Mouse (Mus musculus) heart, embryonic 14.5 days (tissue): ENCODE results near the gene Six4. TPM values are rescaled to one million over a fixed set of nuclear protein-coding genes. Genes with fewer than 3 reads are reported as not detected.
A peak's percentile ranks its signal among the peaks of the same experiment; 100 is the strongest.

Source experiments
- ATAC-seq: fragments of 200-750 bp; cut with Nextera tagmentation; 2 replicates; pipeline ENCODE4 v1.8.0; 2017; ENCODE audit warnings: low read depth, moderate TSS enrichment; ENCODE audit not compliant: insufficient number of reproducible peaks, insufficient read depth, low FRiP score
- H3K27ac ChIP-seq, 2 experiments: fragments of 200-500 bp in 1 of 2; fragments of 300-500 bp in 1 of 2; sonication (generic) in 1 of 2; replicated peaks in 1 of 2; 2 replicates each; pipeline ENCODE4 v1.5.1; 2012 to 2014; ENCODE audit warnings: low read depth in 2 of 2, low read length in 2 of 2, control low read depth in 1 of 2, mild to moderate bottlenecking in 1 of 2, mixed read lengths in 1 of 2; ENCODE audit not compliant: control insufficient read depth in 1 of 2, insufficient read depth in 1 of 2
- H3K27me3 ChIP-seq: fragments of 300-500 bp; sonication (generic); 2 replicates; pipeline ENCODE4 v1.6.1; 2014; ENCODE audit warnings: mild to moderate bottlenecking, low read length, control low read depth; ENCODE audit not compliant: control insufficient read depth, insufficient read depth
- H3K36me3 ChIP-seq: fragments of 300-500 bp; sonication (generic); 2 replicates; pipeline ENCODE4 v1.6.1; 2014; ENCODE audit warnings: mild to moderate bottlenecking, control low read depth, low read length, mixed read lengths; ENCODE audit not compliant: control insufficient read depth, insufficient read depth
- H3K4me1 ChIP-seq, 2 experiments: fragments of 200-500 bp in 1 of 2; fragments of 300-500 bp in 1 of 2; sonication (generic) in 1 of 2; 2 replicates each; pipeline ENCODE4 v1.6.1; 2012 to 2014; ENCODE audit warnings: low read length in 2 of 2, control low read depth in 1 of 2, mixed read lengths in 1 of 2; ENCODE audit not compliant: control insufficient read depth in 2 of 2, insufficient read depth in 2 of 2
- H3K4me2 ChIP-seq: fragments of 300-500 bp; sonication (generic); 2 replicates; pipeline ENCODE4 v1.6.1; 2014; ENCODE audit warnings: mild to moderate bottlenecking, low read length
- H3K4me3 ChIP-seq, 2 experiments: fragments of 200-500 bp in 1 of 2; fragments of 300-500 bp in 1 of 2; sonication (generic) in 1 of 2; 2 replicates each; pipeline ENCODE4 v1.5.1; 2012 to 2014; ENCODE audit warnings: low read length in 2 of 2, mild to moderate bottlenecking in 2 of 2, control low read depth in 1 of 2, low read depth in 1 of 2, moderate library complexity in 1 of 2; ENCODE audit not compliant: control insufficient read depth in 1 of 2, insufficient read depth in 1 of 2
- H3K9ac ChIP-seq: fragments of 300-500 bp; sonication (generic); 2 replicates; pipeline ENCODE4 v1.6.1; 2014; ENCODE audit warnings: mild to moderate bottlenecking, low read length
- H3K9me3 ChIP-seq: fragments of 300-500 bp; sonication (generic); 2 replicates; pipeline ENCODE4 v1.6.1; 2016; ENCODE audit warnings: low read length, control low read depth; ENCODE audit not compliant: control insufficient read depth
- WGBS: fragments of 180-500 bp; shearing (Covaris S2); extraction: QIAGEN DNeasy Blood & Tissue Kit; methylation state at CpG from one replicate; pipeline ENCODE4 v1.1.7; 2014; 5-methylcytosine and 5-hydroxymethylcytosine counted together
- polyA plus RNA-seq: library from polyadenylated mRNA; unstranded; fragments of >200 nt; fragmentation: Nextera tagmentation; extraction: Ambion mirVana; gene quantifications from 2 replicates; pipeline ENCODE4 v1.2.1, GENCODE M21; 2014

Six4 gene
- polyA plus RNA-seq, 1 experiment from 2014 or later: 1.2 TPM

- peaks cover 54% of the 10 kb centered on the region for H3K27me3 ChIP-seq
- no peak for ATAC-seq
- H3K9me3 ChIP-seq: no peaks in the 10 kb centered on the region
- WGBS: 30% methylated on average over 15 of the region's 15 CpGs
- H3K4me3 ChIP-seq: peak overlapping the region in 1 of 2 experiments; percentile 61; a peak in 1 of 4 replicates
- H3K4me1 ChIP-seq: peaks cover 0 to 12% of the 10 kb centered on the region in 2 experiments; a peak in 1 of 4 replicates
- peak overlapping the region; percentile 72 for H3K4me2 ChIP-seq
- no peak overlapping the region for H3K9ac ChIP-seq
- H3K36me3 ChIP-seq: no peaks in the 10 kb centered on the region
- H3K27ac ChIP-seq: no peak overlapping the region
Measured at GRCm38 (mm10) chr12:73054576-73055185, 58.6 kb downstream of the Six4 start.

GRCm38 (mm10) chr12:73053668-73054241, 59.5 kb downstream of the Six4 start, which contains the start of gene Six1:
TSS of gene Six1 (minus strand) at chr12:73053887.
- H3K4me3 ChIP-seq: peak within 1 kb of the TSS; percentile 61 to 63
- H3K27me3 ChIP-seq: peaks cover 63% of the 10 kb centered on the region

GRCm38 (mm10) chr12:73052651-73053591, 60.3 kb downstream of the Six4 start:
- no peaks in the 10 kb centered on the region for H3K9me3 ChIP-seq
- H3K4me2 ChIP-seq: peak overlapping the region; percentile 72
- peak overlapping the region; percentile 14 to 61 for H3K4me3 ChIP-seq
- peaks cover 0 to 12% of the 10 kb centered on the region in 2 experiments; a peak in 1 of 4 replicates for H3K4me1 ChIP-seq
- no peaks in the 10 kb centered on the region for H3K36me3 ChIP-seq
- ATAC-seq: no peak
- H3K27me3 ChIP-seq: peaks cover 72% of the 10 kb centered on the region
- 13% methylated on average over 34 of the region's 34 CpGs for WGBS
- no peak overlapping the region for H3K27ac ChIP-seq
- H3K9ac ChIP-seq: peak overlapping the region; percentile 64; the same call in 1 of the 2 replicates

More at GRCm38 (mm10) chr12:73053668-73054241, 59.5 kb downstream of the Six4 start, which contains the start of gene Six1:
- H3K9ac ChIP-seq: peak within 1 kb of the TSS; percentile 64
- ATAC-seq: peak; percentile 90
- peaks cover 0 to 12% of the 10 kb centered on the region in 2 experiments; a peak in 1 of 4 replicates for H3K4me1 ChIP-seq
- H3K4me2 ChIP-seq: peak within 1 kb of the TSS; percentile 72
- no peak within 1 kb of the TSS for H3K27ac ChIP-seq
- WGBS: under 1% methylated on average over 40 of the region's 42 CpGs
- H3K9me3 ChIP-seq: no peaks in the 10 kb centered on the region
- no peaks in the 10 kb centered on the region for H3K36me3 ChIP-seq

- 8% methylated on average over 19 of the region's 19 CpGs for WGBS
- Histone ChIP-seq H3K9ac (no peak overlapping the region), H3K4me1 (peaks cover 0 to 12% of the 10 kb centered on the region in 2 experiments; a peak in 1 of 4 replicates), H3K27me3 (peaks cover 78% of the 10 kb centered on the region), H3K9me3 (no peaks in the 10 kb centered on the region), H3K4me2 (peak overlapping the region; percentile 72), H3K36me3 (no peaks in the 10 kb centered on the region), H3K27ac (no peak overlapping the region), H3K4me3 (peak overlapping the region in 1 of 2 experiments; percentile 61; a peak in 2 of 4 replicates)
- no peak for ATAC-seq
Measured at GRCm38 (mm10) chr12:73052036-73052650, 61.1 kb downstream of the Six4 start.

GRCm38 (mm10) chr12:73050811-73051580, 62.3 kb downstream of the Six4 start:
- H3K36me3 ChIP-seq: no peaks in the 10 kb centered on the region
- H3K9me3 ChIP-seq: no peaks in the 10 kb centered on the region
- no peak overlapping the region for H3K27ac ChIP-seq
- no peak overlapping the region for H3K4me2 ChIP-seq
- no peak overlapping the region for H3K4me3 ChIP-seq
- ATAC-seq: no peak
- WGBS: 3% methylated on average over 15 of the region's 15 CpGs
- H3K27me3 ChIP-seq: peaks cover 85% of the 10 kb centered on the region
- H3K4me1 ChIP-seq: peaks cover 3 to 20% of the 10 kb centered on the region in 2 experiments; a peak in 2 of 4 replicates
- no peak overlapping the region for H3K9ac ChIP-seq

- ATAC-seq: no peak
- Histone ChIP-seq H3K4me1 (peaks cover 5 to 26% of the 10 kb centered on the region in 2 experiments; a peak in 3 of 4 replicates), H3K4me3 (no peak overlapping the region), H3K9me3 (no peaks in the 10 kb centered on the region), H3K4me2 (no peak overlapping the region), H3K27ac (no peak overlapping the region), H3K9ac (no peak overlapping the region), H3K27me3 (peaks cover 86% of the 10 kb centered on the region), H3K36me3 (no peaks in the 10 kb centered on the region)
- WGBS: 2% methylated on average over 13 of the region's 13 CpGs
Measured at GRCm38 (mm10) chr12:73050305-73050704, 63.0 kb downstream of the Six4 start.
